Mouse (Mus musculus): ENCODE data around the gene Col8a2. TPM values are rescaled to one million over a fixed set of nuclear protein-coding genes. Genes with fewer than 3 reads are reported as not detected.

The Col8a2 gene
- polyA plus RNA-seq, 1 experiment from 2014 or later = 1.9 TPM

DNA sequence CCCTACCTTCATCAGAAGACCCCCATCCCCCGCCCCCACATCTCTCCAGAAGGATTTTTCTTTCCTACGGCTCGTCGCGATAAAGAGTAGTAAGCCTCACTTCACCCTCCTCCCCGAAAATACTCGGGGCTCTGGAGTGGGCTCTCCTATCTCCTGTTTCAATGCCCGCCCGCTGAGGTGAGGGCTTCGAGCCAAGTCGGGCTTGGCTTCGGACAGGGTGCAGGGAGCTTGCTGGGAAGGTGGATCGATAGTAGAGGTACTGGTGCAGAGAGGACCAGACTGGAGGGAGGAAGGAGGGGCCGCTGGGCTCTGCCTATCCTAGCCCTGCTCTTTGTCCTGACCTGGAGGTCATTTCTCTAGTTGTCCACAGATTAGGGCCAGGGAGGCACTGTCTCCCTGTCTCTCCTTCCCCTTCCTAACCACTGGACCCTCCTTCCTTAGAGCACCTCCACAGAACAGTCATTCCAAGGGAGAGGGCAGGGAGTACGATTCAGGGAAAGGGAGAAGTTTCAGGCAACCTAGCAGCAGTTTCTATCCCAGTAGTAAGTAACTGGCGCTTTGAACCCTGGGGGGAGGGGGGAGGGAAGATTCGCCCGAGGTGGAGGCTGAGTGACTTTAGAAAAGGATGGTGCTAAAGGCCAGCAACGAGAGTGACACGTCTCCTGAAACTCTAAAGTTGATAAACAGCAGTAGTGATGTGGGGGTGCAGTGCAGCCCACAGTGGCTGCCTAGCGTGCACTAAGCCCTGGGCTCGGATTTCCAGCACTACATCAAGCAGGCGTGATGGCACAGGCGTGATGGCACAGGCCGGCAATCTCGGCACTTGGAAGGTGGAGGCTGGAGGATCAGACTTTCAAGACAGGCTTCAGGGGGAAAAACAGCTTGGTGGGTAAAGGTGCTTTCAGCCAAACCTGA lies 29.4 kb upstream of the Col8a2 start:
- Histone ChIP-seq H3K4me1 (replicated peaks; ENCODE audit: control insufficient read depth, insufficient read depth, low read length) (peaks cover 58% of the 10 kb centered on the region), H3K9me3 (ENCODE audit: control insufficient read depth, low read length) (no peaks in the 10 kb centered on the region), H3K4me3 (ENCODE audit: low read depth, low read length) (peak overlapping the region; percentile 90), H3K36me3 (ENCODE audit: control insufficient read depth, insufficient read depth, low read length) (no peaks in the 10 kb centered on the region), H3K9ac (ENCODE audit: low read depth, low read length) (peak overlapping the region; percentile 84), H3K27me3 (replicated peaks; ENCODE audit: control insufficient read depth, insufficient read depth, low read length) (no peaks in the 10 kb centered on the region; the same call in 1 of the 2 replicates), H3K4me2 (peak overlapping the region; percentile 94), H3K27ac (ENCODE audit: low read depth, low read length) (peak overlapping the region; percentile 82)
- 11% methylated on average over 26 of the region's 26 CpGs for WGBS
- ATAC-seq (replicated peaks; ENCODE audit: low FRiP score) = no peak
- DNase-seq (ENCODE audit: low spot score) = peak; percentile 66

DNA sequence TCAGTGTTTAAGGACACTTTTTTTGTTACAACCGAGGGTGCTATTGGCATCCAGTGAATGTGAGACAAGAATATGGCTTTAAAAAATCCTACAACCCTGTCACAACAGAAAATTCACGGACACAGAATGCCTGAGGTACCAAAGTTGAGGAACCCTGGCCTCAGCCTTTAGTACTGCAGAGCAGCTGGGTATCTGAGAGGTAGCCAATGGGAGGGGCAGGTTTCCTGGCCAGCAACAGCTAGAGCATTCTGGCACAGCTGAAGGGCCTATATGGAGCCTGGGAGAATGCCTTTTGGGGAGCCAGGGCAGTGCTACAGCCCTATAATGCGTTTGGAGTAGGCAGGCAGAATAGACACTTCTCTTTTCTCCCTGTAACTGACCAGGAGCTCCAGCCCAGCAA lies 27.5 kb upstream of the Col8a2 start:
- H3K27me3 ChIP-seq (replicated peaks; ENCODE audit: control insufficient read depth, insufficient read depth, low read length) = no peaks in the 10 kb centered on the region; the same call in 1 of the 2 replicates
- H3K4me1 ChIP-seq (replicated peaks; ENCODE audit: control insufficient read depth, insufficient read depth, low read length) = peaks cover 64% of the 10 kb centered on the region
- no peak overlapping the region for H3K4me3 ChIP-seq (ENCODE audit: low read depth, low read length)
- H3K36me3 ChIP-seq (ENCODE audit: control insufficient read depth, insufficient read depth, low read length) = no peaks in the 10 kb centered on the region
- ATAC-seq (replicated peaks; ENCODE audit: low FRiP score) (no peak), DNase-seq (ENCODE audit: low spot score) (no peak)
- H3K9ac ChIP-seq (ENCODE audit: low read depth, low read length) = no peak overlapping the region
- peak overlapping the region; percentile 65 for H3K4me2 ChIP-seq
- 25% methylated on average over 3 of the region's 3 CpGs for WGBS
- H3K27ac ChIP-seq (ENCODE audit: low read depth, low read length) = peak overlapping the region; percentile 64
- H3K9me3 ChIP-seq (ENCODE audit: control insufficient read depth, low read length) = no peaks in the 10 kb centered on the region

DNA sequence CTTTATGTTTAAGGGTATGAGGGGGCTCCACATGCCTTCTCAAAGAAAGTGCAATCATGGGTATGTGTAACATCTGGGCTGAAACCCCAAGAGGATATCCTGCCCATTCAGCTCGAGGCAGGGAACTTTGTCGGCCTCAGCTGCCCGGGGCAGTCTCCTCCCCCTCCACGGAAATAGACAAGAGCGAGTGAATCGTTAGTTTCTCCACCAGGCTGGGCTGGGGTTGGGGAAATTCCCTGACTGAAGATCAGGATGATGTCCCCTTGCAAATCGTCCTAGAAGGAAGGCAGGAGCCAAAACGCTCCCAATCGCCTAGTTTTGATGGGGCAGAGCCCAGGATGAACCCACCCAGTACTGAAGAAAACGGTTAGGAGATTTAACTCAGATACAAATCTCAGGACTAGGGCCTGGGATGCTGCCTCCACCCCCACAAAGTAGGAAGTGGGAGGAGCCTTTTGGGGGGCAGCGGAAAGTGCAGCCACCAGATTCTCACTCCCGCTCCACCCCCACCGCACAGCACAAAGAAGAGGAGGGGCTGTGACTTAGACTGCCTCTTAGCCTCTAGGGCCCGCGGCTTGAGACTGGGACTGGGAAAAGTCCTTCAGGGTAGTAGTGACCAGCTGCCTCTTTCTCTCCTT lies 27.0 kb upstream of the Col8a2 start:
- under 1% methylated on average over 15 of the region's 15 CpGs for WGBS
- Histone ChIP-seq H3K4me1 (replicated peaks; ENCODE audit: control insufficient read depth, insufficient read depth, low read length) (peaks cover 59% of the 10 kb centered on the region), H3K9ac (ENCODE audit: low read depth, low read length) (peak overlapping the region; percentile 39), H3K27me3 (replicated peaks; ENCODE audit: control insufficient read depth, insufficient read depth, low read length) (no peaks in the 10 kb centered on the region; the same call in 1 of the 2 replicates), H3K4me3 (ENCODE audit: low read depth, low read length) (peak overlapping the region; percentile 24; the same call in 1 of the 2 replicates), H3K9me3 (ENCODE audit: control insufficient read depth, low read length) (no peaks in the 10 kb centered on the region), H3K36me3 (ENCODE audit: control insufficient read depth, insufficient read depth, low read length) (no peaks in the 10 kb centered on the region), H3K27ac (ENCODE audit: low read depth, low read length) (peak overlapping the region; percentile 64), H3K4me2 (peak overlapping the region; percentile 65)
- ATAC-seq (replicated peaks; ENCODE audit: low FRiP score) (no peak), DNase-seq (ENCODE audit: low spot score) (peak; percentile 81)

DNA sequence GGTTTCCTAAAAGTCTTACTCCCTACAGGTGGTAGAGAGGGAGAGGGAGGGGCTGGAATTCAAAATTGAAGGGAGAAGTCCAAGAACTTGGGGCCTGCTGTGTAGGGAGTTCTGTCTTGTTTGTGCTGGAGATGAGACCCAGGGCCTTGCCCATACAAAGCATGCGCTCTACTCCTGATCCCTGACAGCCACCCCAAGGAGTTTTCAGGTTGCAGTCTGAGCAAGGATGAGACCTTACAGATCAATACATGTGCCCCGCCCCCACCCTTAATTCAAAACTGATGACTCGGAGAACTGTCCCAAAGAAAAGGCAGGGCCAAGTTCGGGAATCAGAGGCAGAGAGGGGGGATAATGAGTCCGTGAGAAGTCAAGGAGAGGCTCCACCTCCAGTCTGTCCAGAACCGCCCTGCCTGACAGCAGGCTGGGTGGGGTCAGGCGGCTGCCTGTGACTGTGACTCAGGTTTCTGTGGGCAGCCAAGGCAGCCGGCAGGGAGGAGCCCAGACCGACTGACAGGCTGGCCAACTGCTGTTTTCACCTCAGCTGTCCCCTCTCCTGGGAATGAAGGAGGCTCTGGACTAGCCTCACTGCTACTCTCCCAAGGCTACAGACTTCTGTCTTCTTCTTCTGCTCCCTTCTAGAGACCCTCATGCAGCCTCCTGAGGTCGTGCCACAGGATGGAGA lies 25.9 kb upstream of the Col8a2 start:
- Histone ChIP-seq H3K4me1 (replicated peaks; ENCODE audit: control insufficient read depth, insufficient read depth, low read length) (peaks cover 53% of the 10 kb centered on the region), H3K36me3 (ENCODE audit: control insufficient read depth, insufficient read depth, low read length) (no peaks in the 10 kb centered on the region), H3K4me3 (ENCODE audit: low read depth, low read length) (peak overlapping the region; percentile 0; the same call in 1 of the 2 replicates), H3K27me3 (replicated peaks; ENCODE audit: control insufficient read depth, insufficient read depth, low read length) (no peaks in the 10 kb centered on the region; the same call in 1 of the 2 replicates), H3K9ac (ENCODE audit: low read depth, low read length) (peak overlapping the region; percentile 1; the same call in 1 of the 2 replicates), H3K27ac (ENCODE audit: low read depth, low read length) (peak overlapping the region; percentile 64), H3K4me2 (peak overlapping the region; percentile 65), H3K9me3 (ENCODE audit: control insufficient read depth, low read length) (no peaks in the 10 kb centered on the region)
- ATAC-seq (replicated peaks; ENCODE audit: low FRiP score) (peak; percentile 70), DNase-seq (ENCODE audit: low spot score) (peak; percentile 69)
- WGBS = 4% methylated on average over 10 of the region's 10 CpGs

DNA sequence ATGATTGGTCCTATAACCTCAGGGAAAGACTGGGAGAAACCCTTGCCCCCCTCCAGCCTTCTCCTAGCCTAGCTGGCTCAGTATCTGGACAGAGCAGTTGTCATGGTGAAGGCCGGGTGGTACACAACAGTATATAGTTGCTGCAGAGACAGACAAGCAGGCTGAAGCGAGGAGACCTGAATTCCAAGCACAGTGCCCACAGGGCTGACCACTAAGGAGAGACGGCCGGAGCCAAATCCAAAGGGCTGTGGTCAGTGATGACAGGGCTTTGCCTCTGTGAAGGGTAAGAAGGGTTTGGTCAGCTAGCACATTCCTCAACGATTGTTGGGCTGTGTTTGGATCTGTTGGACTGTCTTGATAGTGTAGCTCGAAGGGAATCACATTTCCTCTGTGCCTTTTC lies 25.3 kb upstream of the Col8a2 start:
- Histone ChIP-seq H3K27ac (ENCODE audit: low read depth, low read length) (peak overlapping the region; percentile 64; the same call in 1 of the 2 replicates), H3K4me2 (peak overlapping the region; percentile 65), H3K36me3 (ENCODE audit: control insufficient read depth, insufficient read depth, low read length) (no peaks in the 10 kb centered on the region), H3K4me3 (ENCODE audit: low read depth, low read length) (no peak overlapping the region), H3K9me3 (ENCODE audit: control insufficient read depth, low read length) (no peaks in the 10 kb centered on the region), H3K27me3 (replicated peaks; ENCODE audit: control insufficient read depth, insufficient read depth, low read length) (no peaks in the 10 kb centered on the region; the same call in 1 of the 2 replicates), H3K4me1 (replicated peaks; ENCODE audit: control insufficient read depth, insufficient read depth, low read length) (peaks cover 53% of the 10 kb centered on the region), H3K9ac (ENCODE audit: low read depth, low read length) (0 out of 2 replicates have a peak overlapping the region, but pooled peaks have one; percentile 1)
- WGBS = 68% methylated on average over 6 of the region's 6 CpGs
- ATAC-seq (replicated peaks; ENCODE audit: low FRiP score) = no peak
- no peak for DNase-seq (ENCODE audit: low spot score)

DNA sequence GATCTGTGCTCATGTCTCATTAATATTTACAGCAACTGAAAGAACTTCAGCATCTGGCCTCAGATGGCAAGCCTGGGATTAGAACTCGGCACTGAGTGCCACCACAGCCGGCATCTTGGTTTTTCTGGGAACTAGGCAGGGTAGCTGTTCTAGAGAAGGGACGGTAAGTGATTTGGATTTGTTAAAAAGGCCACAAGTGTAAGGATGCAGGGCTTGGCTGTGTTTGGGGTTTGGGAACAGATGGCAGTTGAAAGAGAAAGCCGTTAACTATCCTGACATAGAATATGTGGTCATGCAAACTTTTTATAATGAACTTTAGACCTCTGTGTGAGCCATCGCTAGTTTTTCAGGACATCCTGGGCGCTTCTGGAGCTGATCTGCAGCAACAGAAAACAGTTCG lies 24.9 kb upstream of the Col8a2 start:
- H3K27me3 ChIP-seq (replicated peaks; ENCODE audit: control insufficient read depth, insufficient read depth, low read length) = no peaks in the 10 kb centered on the region; the same call in 1 of the 2 replicates
- no peak for ATAC-seq (replicated peaks; ENCODE audit: low FRiP score)
- H3K9ac ChIP-seq (ENCODE audit: low read depth, low read length) = no peak overlapping the region; the same call in 1 of the 2 replicates
- DNase-seq (ENCODE audit: low spot score) = no peak
- peak overlapping the region; percentile 82; the same call in 1 of the 2 replicates for H3K4me3 ChIP-seq (ENCODE audit: low read depth, low read length)
- H3K27ac ChIP-seq (ENCODE audit: low read depth, low read length) = peak overlapping the region; percentile 64; the same call in 1 of the 2 replicates
- H3K9me3 ChIP-seq (ENCODE audit: control insufficient read depth, low read length) = no peaks in the 10 kb centered on the region
- peaks cover 53% of the 10 kb centered on the region for H3K4me1 ChIP-seq (replicated peaks; ENCODE audit: control insufficient read depth, insufficient read depth, low read length)
- 52% methylated on average over 7 of the region's 7 CpGs for WGBS
- peak overlapping the region; percentile 85 for H3K4me2 ChIP-seq
- no peaks in the 10 kb centered on the region for H3K36me3 ChIP-seq (ENCODE audit: control insufficient read depth, insufficient read depth, low read length)

DNA sequence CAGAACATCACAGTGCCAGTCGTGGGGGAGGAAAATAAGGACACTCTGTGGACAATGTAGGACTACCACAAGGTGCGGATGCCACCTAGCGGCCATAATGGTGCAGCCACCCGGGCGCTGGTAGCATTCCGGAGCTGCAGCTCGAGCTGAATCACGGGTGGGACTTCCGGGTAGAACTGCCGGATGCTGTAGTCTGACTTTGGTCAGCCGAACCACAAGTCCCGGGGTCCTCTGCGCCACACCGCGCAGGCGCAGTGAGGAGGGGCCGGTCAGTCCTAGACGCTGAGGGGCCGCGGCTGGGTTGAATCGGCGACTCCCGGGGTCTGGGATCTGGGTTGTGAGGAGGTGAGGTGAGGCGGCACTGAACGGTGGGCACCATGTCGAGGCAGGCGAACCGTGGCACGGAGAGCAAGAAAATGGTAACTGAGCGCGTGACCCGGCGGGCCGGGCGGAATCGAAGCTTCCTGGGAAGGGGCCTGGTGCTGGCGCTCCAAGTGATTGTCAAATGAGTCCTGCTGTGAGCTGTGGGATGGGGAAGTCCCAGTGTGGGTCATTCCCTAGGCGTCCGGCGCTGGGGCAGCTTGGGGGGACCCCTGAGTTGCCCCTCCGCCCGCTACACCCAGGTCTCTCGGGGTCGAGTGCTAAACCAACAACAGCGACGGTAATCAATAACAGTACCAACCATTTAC lies 24.3 kb upstream of the Col8a2 start, which contains the start of gene Trappc3:
Gene Trappc3 (plus strand): TSS at position 207 of the 689 bp plus-strand sequence.
- WGBS = under 1% methylated on average over 46 of the region's 46 CpGs
- peak within 1 kb of the TSS; percentile 77 for H3K9ac ChIP-seq (ENCODE audit: low read depth, low read length)
- H3K4me1 ChIP-seq (replicated peaks; ENCODE audit: control insufficient read depth, insufficient read depth, low read length) = peaks cover 48% of the 10 kb centered on the region
- no peaks in the 10 kb centered on the region; the same call in 1 of the 2 replicates for H3K27me3 ChIP-seq (replicated peaks; ENCODE audit: control insufficient read depth, insufficient read depth, low read length)
- ATAC-seq (replicated peaks; ENCODE audit: low FRiP score) (peak; percentile 92), DNase-seq (ENCODE audit: low spot score) (peak; percentile 97)
- no peaks in the 10 kb centered on the region for H3K9me3 ChIP-seq (ENCODE audit: control insufficient read depth, low read length)
- H3K4me3 ChIP-seq (ENCODE audit: low read depth, low read length) = peak within 1 kb of the TSS; percentile 82
- H3K27ac ChIP-seq (ENCODE audit: low read depth, low read length) = peak within 1 kb of the TSS; percentile 64; the same call in 1 of the 2 replicates
- H3K4me2 ChIP-seq = peak within 1 kb of the TSS; percentile 85
- H3K36me3 ChIP-seq (ENCODE audit: control insufficient read depth, insufficient read depth, low read length) = no peaks in the 10 kb centered on the region
